Mouse (Mus musculus) T-helper 1 cell (primary cell): ENCODE measurements around the gene Asap3.

Experiments used
- in situ Hi-C: fragments of 300-600 bp; cut with MboI, MseI; formaldehyde crosslinking; loops from one replicate; pipeline ENCODE4 v1.15.1; 2025; ENCODE audit warnings: high pct_unique_total_duplicates

Gene Asap3

GRCm38 (mm10) chr4:136218595-136219214, 12.5 kb downstream of the Asap3 start:
- in situ Hi-C loops, result no loop called here

DNA sequence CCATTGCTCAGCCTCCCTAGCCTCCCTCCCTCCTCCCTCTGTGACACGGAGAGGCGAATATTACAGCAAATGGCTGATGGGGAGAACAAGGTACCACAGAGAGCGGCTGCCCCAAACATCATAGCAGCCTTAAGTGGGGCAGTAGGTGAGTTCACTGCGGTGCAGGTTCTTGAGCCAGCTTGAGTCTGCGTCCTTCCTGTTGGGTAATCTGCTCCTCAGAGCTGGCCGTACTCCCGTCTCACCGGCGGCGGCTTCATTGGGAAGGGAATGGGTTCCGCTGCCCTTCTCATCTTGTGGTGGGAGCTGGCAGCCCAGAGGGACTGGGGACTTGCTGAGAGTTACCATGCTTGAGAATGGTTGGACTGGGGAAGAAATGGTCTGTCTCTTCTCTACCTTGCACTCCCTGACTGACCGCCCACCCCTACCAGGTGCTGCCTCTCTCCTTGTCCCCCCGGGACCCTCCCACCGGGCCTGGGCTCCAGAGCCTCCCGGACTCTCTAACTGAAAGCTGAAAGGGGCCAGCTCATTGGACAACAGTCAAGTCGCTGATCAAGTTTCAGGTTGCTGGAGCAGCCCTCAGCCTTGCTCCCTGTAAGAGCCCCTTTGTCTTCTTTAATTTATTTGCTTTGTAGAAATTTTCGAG, 14.1 kb downstream of the Asap3 start:
- in situ Hi-C loops, result no loop called here

DNA sequence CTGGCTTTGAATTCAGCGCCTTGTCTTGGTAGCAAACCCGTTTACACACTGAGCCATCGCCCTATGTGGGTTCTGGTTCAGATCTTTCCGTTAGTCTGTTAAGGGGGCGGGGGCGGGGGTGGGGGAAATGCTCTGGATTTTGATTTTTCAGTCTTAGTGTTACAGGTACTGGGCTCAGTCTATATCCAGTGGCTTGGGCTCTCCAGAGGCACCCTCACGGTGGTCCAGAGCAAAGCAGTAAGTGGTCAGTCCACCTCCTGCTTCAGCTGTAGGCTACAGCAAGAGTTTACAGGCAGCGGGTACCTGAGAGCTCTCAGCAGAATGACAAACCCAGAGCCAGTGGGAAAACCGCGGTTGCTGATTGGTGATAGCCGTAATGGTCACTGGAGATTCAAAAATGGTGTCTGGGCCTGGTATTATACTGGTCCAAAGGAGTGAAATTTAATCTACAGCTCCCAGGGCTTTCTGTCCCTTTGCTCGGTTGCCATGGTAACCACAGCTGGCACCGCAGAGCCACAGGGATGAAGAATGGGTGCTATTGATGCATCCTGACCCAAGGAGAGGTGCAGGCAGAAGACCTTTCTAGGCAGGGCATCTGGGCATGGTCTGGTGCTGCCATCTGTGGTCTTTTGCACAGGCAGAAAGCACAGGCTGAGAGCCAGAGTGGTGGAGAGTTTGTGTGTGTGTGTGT, 17.5 kb downstream of the Asap3 start:
- in situ Hi-C loops, result no loop called here

GRCm38 (mm10) chr4:136224240-136224559, 18.0 kb downstream of the Asap3 start:
- in situ Hi-C loops, result no loop called here

DNA sequence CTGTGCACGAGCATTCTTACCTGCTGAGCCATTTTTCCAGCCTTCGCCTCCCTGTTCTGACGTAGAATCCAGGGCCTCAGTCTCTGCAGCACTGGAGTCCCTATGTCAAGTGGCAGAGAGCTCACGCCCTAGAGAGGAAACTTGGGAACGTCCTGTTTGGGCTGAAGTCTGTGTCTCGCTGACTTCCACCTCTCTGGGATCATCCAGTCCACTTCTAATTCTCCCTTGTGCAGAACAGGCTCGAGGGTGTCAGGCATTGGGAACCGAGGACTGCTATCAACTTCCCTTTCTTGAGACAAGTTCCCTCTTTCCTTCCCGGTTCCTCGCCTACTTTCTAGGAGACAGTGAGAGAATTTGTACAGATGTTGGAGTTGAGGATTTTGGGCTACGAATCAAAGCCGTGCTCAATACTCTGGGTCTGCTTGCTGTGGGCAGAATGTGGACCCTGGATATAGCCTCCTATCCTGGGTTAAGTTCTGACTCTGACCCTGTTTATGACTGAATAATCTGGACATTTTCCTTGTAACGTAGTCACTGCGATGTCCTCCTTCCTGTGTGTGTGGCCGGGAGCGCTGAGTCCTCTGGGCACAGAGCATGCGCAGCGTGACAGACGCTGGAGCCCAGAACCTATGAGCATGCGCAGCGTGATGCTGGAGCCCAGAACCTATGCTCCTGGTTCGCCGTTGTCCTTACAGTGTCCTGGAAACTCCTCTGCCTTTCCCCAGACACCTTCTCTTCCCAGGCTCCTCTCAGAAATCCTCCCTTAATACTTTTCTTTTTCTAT, 18.7 kb downstream of the Asap3 start:
- in situ Hi-C loops, result no loop called here

- in situ Hi-C loops, result no loop called here
Measured at GRCm38 (mm10) chr4:136227408-136227807, 21.2 kb downstream of the Asap3 start.

GRCm38 (mm10) chr4:136228640-136229039, 22.5 kb downstream of the Asap3 start:
- in situ Hi-C loops, result no loop called here

DNA sequence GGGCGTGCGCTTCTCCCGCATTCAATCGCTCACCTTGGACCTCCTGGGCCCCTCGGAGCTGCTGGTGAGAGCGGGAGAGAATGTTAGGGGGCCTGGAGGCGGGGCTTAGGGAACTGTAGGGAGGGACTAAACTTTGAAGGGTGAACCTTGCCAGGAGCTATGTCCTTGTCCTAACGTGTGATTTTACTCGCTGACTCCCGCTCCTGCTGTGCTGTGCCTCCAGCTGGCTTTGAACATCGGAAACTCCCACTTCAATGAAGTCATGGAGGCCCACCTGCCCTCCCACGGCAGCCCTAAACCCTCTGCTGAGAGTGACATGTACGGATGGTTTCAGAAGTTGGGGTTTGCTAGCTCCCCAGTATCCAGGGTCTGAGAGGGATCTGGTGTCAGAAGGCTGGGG, 32.5 kb downstream of the Asap3 start:
- in situ Hi-C loops, result no loop called here

GRCm38 (mm10) chr4:136239111-136239510, 32.9 kb downstream of the Asap3 start:
- in situ Hi-C loops, result no loop called here

DNA sequence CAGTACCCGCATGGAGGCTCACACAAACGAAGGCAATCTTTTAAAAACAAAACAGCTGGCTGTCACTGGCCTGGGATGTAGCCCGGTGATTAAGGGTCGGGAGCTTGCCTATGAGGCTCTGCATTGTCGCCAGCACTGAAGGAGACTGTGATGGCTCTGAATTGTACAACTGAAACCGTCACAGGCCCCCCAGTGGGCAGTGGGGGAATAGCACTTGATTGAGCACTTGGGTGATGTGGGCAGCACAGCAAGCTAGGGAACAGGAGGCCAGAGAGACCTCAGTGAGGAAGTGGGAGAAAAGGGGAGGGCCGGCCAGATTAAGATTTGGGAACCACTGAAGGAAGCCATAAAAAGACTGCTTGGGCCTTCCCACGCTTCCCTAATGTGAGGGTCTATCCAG, 33.5 kb downstream of the Asap3 start:
- in situ Hi-C loops, result no loop called here

- in situ Hi-C loops, result no loop called here
Measured at GRCm38 (mm10) chr4:136240123-136240522, 34.0 kb downstream of the Asap3 start.

DNA sequence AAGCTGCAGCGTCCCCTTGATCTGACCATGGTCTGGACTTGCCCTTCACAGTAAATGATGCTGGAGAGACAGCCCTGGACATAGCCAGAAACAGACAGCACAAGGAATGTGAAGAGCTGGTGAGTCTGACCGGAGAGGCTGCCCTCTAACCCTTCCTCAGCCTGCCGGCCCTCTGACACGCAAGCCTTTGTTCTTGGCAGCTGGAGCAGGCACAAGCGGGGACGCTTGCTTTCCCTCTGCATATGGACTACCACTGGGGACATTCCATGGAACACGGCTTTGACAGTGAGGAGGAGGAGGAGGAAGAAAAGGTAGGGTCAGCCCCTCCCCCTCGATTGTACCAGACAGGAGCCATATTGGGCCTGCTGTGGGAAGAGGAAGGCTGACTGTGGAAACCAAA, 34.8 kb downstream of the Asap3 start:
- in situ Hi-C loops, result no loop called here

GRCm38 (mm10) chr4:136242065-136242703, 36.0 kb downstream of the Asap3 start:
- in situ Hi-C loops, result no loop called here

DNA sequence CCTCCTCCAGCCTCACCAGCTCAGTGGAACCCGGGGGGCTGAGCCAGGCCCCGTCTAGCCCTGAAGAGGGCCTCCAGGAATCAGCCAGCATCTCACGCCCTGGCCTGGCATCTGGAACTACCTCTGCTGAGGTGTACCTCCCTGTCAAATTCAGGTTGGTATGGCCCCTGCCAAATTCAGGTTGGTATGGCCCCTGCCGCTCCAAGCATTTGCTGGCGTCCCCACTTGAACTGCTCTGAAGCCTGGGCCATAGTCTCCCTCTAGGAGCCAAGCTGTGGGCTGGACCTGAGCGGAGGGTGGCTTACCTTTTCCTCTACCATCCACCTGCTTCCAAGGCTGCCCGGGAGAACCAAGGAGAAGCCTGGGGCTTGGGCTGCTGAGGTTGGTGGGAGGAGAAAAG, 36.6 kb downstream of the Asap3 start:
- in situ Hi-C loops, result no loop called here

DNA sequence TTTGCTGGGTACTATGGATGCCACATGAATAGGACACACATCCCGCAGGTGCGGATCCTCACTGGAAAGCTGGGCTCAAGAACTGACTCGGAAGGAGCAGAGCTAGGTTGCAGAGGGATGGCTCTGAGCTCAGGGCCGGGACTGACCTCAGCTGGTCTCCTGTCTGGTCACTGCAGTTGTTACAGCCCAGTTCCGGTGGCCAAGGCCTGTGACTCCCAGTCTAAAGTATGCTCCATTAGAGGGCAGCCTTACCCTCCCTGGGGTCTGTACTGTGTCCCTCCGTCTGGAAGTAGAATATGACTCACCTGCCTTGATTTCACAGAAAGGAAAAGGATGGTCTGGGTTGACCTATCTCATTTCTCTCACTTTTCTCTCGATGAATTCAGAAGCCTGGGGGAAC, 38.0 kb downstream of the Asap3 start:
- in situ Hi-C loops, result no loop called here

- in situ Hi-C loops, result no loop called here
Measured at GRCm38 (mm10) chr4:136245681-136246080, 39.5 kb downstream of the Asap3 start.

GRCm38 (mm10) chr4:136246568-136246969, 40.4 kb downstream of the Asap3 start:
- in situ Hi-C loops, result no loop called here

DNA sequence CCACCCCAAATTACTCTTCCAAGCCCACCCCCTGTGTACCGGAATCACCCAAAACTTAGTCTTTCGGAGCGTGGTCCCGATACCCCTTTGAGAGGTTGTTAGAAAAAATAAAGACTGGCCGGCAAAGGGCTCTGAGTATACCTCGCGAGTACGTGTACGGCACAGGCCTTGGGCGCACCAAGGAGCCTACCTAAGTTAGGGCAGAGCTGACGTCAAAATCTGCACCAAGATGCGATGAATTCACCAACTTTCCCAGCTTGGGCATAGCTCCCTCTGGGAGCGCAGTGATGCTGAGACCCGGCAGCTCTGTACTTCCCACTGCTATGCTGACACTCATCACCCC, 41.2 kb downstream of the Asap3 start:
- in situ Hi-C loops, result no loop called here

DNA sequence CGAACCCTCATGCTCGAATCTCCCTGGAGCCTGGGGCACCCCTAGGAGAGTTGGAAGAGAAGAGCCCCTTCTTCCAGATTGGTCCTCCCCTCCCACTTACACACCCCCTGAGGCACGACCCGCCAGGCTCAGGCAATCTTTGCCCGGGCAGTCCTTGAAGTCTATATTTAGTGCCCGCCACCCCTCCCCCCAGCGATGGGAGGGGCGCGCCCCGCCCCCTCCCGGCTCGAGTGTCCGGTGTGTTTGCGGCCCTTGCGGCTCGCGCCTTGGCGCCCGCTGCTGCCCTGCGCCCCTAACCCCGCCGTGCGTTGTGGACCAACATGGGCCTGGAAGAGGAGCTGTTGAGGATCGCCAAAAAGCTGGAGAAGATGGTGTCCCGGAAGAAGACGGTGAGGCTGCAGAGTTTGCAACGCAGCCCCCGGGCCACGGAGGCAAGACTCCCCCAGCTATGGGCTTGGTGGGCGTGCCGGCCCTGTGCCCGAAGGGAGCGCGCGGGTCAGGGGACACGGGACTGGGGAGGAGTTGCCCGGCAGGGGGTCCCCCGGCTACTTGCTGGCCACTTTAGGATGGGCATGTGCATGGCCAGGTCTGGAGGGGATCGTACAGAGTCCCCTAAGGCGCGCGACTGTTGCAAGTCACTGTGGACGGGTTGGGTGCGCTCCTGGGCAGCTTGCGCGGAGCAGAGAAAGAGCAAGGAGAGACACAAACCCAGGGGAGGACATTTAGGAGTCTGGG, 41.7 kb downstream of the Asap3 start, which contains the start of gene Tcea3:
Gene Tcea3 (plus strand): TSS at position 1 of the 735 bp plus-strand sequence.
- in situ Hi-C loops, result no loop called here

DNA sequence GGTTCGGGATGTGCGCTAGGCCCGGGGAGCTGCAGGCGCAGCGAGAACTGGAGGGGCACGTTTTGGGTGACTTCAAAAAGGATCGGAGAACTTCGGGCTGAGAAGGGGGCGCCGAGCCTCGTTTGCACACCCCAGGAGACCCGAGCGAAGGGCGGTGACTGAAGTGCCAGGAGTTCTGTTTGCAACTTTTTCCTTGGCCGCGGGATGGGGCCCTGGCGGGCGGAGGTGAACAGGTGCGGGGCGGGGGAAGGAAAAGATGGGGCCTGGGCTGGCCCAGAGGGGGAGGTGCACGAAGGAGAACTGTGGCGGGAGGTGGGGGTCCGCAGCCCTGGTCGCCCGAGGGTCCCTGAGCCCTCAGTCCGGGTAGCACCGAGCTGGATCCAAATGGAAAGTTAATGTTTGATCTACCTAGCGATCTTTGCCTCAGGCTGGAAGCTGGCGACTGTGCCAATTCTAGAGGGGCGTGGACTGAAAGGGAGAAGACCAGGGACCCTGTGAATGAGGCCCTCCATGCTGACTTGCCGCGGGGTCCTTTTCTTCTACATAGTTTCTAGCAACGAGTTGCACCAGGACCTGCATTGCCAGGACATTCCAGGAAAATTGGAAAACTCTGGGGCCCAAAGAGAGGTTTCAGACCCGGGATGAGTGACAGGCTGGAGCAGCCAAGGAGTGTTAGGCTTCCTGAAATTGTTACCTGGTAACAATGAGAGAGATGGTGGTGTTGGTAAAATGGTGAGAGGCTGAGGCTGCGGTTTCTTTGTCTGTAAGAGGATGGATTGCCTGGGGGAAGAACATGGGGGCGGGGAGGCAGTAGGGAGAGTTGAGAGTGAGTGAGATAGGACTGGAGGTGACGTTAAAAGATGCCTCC, 42.5 kb downstream of the Asap3 start:
- in situ Hi-C loops, result no loop called here

DNA sequence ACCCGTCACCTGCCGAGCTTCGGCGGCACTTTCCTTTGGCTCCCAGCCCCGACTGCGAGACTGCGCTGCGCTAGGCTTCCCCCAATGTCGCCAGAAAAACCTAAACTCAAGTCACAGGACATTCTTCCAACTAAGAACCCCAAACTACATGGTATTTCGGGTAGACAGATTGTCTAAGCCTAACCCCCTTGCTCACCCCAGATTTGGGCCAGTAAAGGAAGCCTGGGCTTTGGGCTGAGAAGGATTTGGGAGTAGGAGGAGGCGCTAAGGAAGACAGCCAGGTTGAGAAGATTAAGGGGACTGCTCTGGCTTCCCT, 43.1 kb downstream of the Asap3 start:
- in situ Hi-C loops, result no loop called here
